Mouse (Mus musculus): ENCODE results near the gene Zfand6. TPM values are rescaled to one million over a fixed set of nuclear protein-coding genes. Genes with fewer than 3 reads are reported as not detected.

Gene Zfand6
- 142 and 153 TPM in 2 replicates for polyA plus RNA-seq (2015; fragmentation: Nextera tagmentation; extraction: Ambion mirVana)

DNA sequence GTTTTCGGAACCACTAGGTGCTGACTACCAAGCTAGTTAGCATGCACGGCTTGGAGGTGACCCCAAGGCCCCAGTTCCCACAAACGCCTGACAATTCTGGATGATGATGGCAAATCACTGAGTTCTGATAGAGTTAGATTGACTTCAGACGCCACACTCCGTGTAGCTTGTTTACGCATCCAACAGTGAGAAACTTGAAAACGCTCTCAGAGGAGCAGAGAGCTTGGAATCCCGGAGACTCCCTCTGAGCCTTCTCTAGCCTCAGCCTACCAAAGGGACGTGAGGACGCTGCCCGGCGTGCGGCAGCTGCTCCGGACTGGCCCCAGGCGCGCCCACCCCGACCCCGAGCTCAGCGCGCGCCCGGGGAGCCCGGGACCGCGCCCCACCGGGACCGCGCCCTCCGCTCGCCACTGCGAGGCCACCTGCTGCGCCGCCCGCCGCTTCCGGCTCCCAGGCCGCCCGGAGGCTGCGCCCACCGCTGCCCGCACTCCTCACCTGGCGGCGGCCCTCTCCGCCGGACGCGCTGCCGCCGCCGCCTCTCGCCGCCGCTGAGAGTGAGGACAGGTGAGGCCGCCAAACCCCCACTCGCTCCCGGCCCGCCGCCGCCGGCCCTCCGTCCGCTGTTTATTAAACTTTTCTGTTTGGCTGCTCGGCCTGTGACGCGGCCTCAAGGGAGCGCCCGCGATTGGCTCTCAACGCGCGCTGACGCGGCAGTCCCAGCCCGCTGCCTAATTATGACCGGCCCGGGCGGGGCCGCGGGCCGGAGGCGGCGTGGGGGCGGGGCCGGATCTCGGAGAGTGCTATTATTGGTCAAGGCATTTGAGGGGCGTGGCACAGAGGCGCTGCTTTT, at the start of gene Zfand6:
Zfand6 (minus strand) TSS at position 709 of the 850 bp plus-strand sequence.
- H3K4me2 ChIP-seq (ENCODE audit: low read depth, low read length) = peak within 1 kb of the TSS; percentile 83
- no peaks in the 10 kb centered on the region for H3K36me3 ChIP-seq (ENCODE audit: control insufficient read depth, insufficient read depth)
- ATAC-seq (replicated peaks; ENCODE audit: extremely low read depth, insufficient read depth, low FRiP score) = peak; percentile 99
- H3K4me1 ChIP-seq (ENCODE audit: control insufficient read depth, insufficient read depth, low read length) = peaks cover 5% of the 10 kb centered on the region
- H3K27me3 ChIP-seq (ENCODE audit: control insufficient read depth, insufficient read depth, low read length) = no peaks in the 10 kb centered on the region
- H3K9me3 ChIP-seq (replicated peaks; ENCODE audit: control insufficient read depth, low read length) = no peaks in the 10 kb centered on the region
- peak within 1 kb of the TSS; percentile 95 for H3K27ac ChIP-seq (ENCODE audit: low read length)
- peak within 1 kb of the TSS; percentile 95 for H3K4me3 ChIP-seq (ENCODE audit: low read length)
- H3K9ac ChIP-seq (ENCODE audit: low read length) = peak within 1 kb of the TSS; percentile 90
- WGBS = under 1% methylated on average over 79 of the region's 87 CpGs

- Histone ChIP-seq H3K4me2 (ENCODE audit: low read depth, low read length) (no peak overlapping the region), H3K4me3 (ENCODE audit: low read length) (no peak overlapping the region), H3K4me1 (ENCODE audit: control insufficient read depth, insufficient read depth, low read length) (0 out of 2 replicates have a peak, but pooled peaks cover 4% of the 10 kb centered on the region), H3K27me3 (ENCODE audit: control insufficient read depth, insufficient read depth, low read length) (no peaks in the 10 kb centered on the region), H3K9me3 (replicated peaks; ENCODE audit: control insufficient read depth, low read length) (no peaks in the 10 kb centered on the region), H3K9ac (ENCODE audit: low read length) (no peak overlapping the region), H3K36me3 (ENCODE audit: control insufficient read depth, insufficient read depth) (no peaks in the 10 kb centered on the region), H3K27ac (ENCODE audit: low read length) (no peak overlapping the region)
- ATAC-seq (replicated peaks; ENCODE audit: extremely low read depth, insufficient read depth, low FRiP score) = no peak
- WGBS = 75% methylated on average over 2 of the region's 2 CpGs
Observed at GRCm38 (mm10) chr7:84736803-84737202, 47.0 kb upstream of the Zfand6 start.

- H3K4me3 ChIP-seq (ENCODE audit: low read length) = no peak overlapping the region
- no peaks in the 10 kb centered on the region for H3K4me1 ChIP-seq (ENCODE audit: control insufficient read depth, insufficient read depth, low read length)
- no peaks in the 10 kb centered on the region for H3K36me3 ChIP-seq (ENCODE audit: control insufficient read depth, insufficient read depth)
- 60% methylated on average over 1 of the region's 1 CpGs for WGBS
- no peaks in the 10 kb centered on the region; the same call in 1 of the 2 replicates for H3K27me3 ChIP-seq (ENCODE audit: control insufficient read depth, insufficient read depth, low read length)
- no peak overlapping the region for H3K4me2 ChIP-seq (ENCODE audit: low read depth, low read length)
- H3K27ac ChIP-seq (ENCODE audit: low read length) = no peak overlapping the region
- no peaks in the 10 kb centered on the region for H3K9me3 ChIP-seq (replicated peaks; ENCODE audit: control insufficient read depth, low read length)
- no peak for ATAC-seq (replicated peaks; ENCODE audit: extremely low read depth, insufficient read depth, low FRiP score)
- no peak overlapping the region for H3K9ac ChIP-seq (ENCODE audit: low read length)
Observed at GRCm38 (mm10) chr7:84733038-84733437, 43.3 kb upstream of the Zfand6 start.

DNA sequence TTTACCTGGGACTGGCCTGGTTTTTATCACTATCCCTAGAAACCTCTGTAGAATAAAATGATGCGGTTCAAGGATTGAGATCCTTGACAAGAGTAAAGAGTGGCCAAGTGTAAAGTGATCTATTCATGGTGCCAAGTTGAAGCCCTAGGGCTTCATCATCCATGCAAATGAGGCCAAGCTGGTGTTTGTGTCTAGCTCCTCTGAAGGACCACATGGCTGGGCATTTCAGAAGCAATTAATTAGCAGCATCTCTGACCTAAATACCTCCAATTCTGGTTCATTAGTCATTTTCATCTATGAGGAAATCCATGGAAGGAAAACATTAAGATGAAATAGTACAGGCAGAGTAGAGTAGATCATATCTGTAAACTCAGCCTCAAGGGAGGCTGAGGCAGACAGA, 42.3 kb upstream of the Zfand6 start:
- no peak overlapping the region for H3K4me2 ChIP-seq (ENCODE audit: low read depth, low read length)
- H3K36me3 ChIP-seq (ENCODE audit: control insufficient read depth, insufficient read depth) = no peaks in the 10 kb centered on the region
- H3K4me3 ChIP-seq (ENCODE audit: low read length) = no peak overlapping the region
- no peak for ATAC-seq (replicated peaks; ENCODE audit: extremely low read depth, insufficient read depth, low FRiP score)
- no peak overlapping the region for H3K27ac ChIP-seq (ENCODE audit: low read length)
- WGBS = 81% methylated on average over 1 of the region's 1 CpGs
- H3K27me3 ChIP-seq (ENCODE audit: control insufficient read depth, insufficient read depth, low read length) = no peaks in the 10 kb centered on the region; the same call in 1 of the 2 replicates
- no peak overlapping the region for H3K9ac ChIP-seq (ENCODE audit: low read length)
- H3K4me1 ChIP-seq (ENCODE audit: control insufficient read depth, insufficient read depth, low read length) = no peaks in the 10 kb centered on the region
- H3K9me3 ChIP-seq (replicated peaks; ENCODE audit: control insufficient read depth, low read length) = no peaks in the 10 kb centered on the region

DNA sequence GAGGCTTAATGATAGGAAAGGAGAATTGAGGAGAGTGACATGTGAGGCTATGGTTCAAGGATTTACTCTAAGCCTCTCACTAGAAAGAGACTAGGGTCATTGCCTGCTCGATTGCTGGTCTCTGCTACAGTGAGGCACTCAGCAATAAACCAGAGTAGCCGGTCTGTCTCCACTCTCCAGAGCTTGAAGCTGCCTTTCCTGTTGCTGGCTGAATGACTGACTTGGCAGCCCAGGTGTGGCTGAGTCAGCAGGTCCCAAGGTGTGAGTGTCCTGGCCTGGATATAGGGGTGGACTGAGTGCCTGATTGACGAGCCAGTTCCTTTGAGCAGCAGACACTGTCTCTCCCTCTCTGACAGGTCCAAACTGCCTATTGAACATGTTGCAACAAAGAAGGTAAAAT, 41.3 kb upstream of the Zfand6 start:
- H3K4me2 ChIP-seq (ENCODE audit: low read depth, low read length) = no peak overlapping the region
- H3K27ac ChIP-seq (ENCODE audit: low read length) = no peak overlapping the region
- ATAC-seq (replicated peaks; ENCODE audit: extremely low read depth, insufficient read depth, low FRiP score) = peak; percentile 45
- no peaks in the 10 kb centered on the region for H3K36me3 ChIP-seq (ENCODE audit: control insufficient read depth, insufficient read depth)
- no peaks in the 10 kb centered on the region for H3K4me1 ChIP-seq (ENCODE audit: control insufficient read depth, insufficient read depth, low read length)
- H3K9me3 ChIP-seq (replicated peaks; ENCODE audit: control insufficient read depth, low read length) = no peaks in the 10 kb centered on the region
- no peak overlapping the region for H3K9ac ChIP-seq (ENCODE audit: low read length)
- 68% methylated on average over 3 of the region's 3 CpGs for WGBS
- no peak overlapping the region for H3K4me3 ChIP-seq (ENCODE audit: low read length)
- no peaks in the 10 kb centered on the region; the same call in 1 of the 2 replicates for H3K27me3 ChIP-seq (ENCODE audit: control insufficient read depth, insufficient read depth, low read length)

DNA sequence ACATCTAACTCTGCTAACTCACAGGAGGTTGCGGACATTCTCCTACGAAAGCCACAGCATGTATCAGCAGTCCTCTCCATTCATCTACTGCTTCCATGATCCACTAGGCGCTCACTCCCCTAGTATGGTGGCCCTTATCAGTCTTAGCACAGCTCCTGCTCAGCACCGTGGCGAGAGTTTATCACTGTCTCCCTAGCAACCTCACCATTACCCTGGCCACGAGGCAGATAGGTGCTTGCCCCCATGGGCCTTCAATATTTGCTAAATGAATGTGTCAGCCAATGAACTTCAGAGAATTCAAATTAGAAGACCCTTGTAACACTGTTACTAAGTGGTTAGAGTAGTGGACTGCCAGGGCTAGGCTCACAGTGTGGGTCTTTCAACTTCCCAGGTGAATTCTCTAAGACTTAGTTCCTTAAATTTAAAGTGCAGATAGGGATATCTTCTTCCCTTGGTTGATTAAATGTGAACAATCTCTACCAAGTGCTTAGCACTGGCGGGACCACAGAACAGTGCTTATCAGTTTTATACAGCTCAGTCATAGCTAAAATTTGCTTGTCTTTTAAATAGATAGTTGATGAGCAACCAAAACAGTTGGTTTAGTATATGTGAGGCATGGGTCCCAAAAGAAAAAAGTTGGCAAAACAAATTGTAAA, 33.2 kb upstream of the Zfand6 start:
- Histone ChIP-seq H3K27ac (ENCODE audit: low read length) (no peak overlapping the region), H3K4me2 (ENCODE audit: low read depth, low read length) (no peak overlapping the region), H3K4me3 (ENCODE audit: low read length) (no peak overlapping the region), H3K9me3 (replicated peaks; ENCODE audit: control insufficient read depth, low read length) (no peaks in the 10 kb centered on the region), H3K9ac (ENCODE audit: low read length) (no peak overlapping the region), H3K36me3 (ENCODE audit: control insufficient read depth, insufficient read depth) (no peaks in the 10 kb centered on the region), H3K4me1 (ENCODE audit: control insufficient read depth, insufficient read depth, low read length) (no peaks in the 10 kb centered on the region), H3K27me3 (ENCODE audit: control insufficient read depth, insufficient read depth, low read length) (no peaks in the 10 kb centered on the region)
- no peak for ATAC-seq (replicated peaks; ENCODE audit: extremely low read depth, insufficient read depth, low FRiP score)
- 32% methylated on average over 7 of the region's 7 CpGs for WGBS

DNA sequence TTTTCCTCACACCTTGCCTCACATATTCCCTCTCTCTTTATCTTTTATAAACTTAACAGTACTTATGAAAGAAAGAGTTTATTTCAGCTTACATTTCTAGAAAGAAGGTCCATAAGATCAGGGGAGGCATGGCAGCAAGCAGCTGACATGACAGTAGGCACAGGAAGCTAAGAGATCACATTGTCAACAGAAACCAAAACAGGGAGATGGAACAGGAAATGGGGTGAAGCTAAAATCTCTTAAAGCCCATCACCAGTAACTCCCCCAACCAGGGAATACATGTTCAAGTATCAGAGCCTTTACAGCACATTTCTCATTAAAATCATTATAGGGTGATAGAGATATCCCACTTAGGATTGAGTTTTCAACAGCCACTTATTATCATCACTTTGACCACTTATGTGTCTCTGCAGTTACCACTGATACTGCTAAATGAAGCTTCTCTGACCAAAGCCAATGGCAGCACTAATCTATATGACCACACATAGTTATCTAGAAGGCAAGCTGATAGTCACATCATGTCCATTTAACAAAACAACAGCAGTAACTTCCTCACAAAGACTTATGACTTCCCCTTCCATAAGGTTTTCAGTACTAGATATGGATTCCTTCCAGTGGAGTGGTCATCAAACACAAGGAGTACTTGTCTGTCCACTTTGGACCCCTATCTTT, 20.7 kb upstream of the Zfand6 start:
- no peaks in the 10 kb centered on the region for H3K9me3 ChIP-seq (replicated peaks; ENCODE audit: control insufficient read depth, low read length)

DNA sequence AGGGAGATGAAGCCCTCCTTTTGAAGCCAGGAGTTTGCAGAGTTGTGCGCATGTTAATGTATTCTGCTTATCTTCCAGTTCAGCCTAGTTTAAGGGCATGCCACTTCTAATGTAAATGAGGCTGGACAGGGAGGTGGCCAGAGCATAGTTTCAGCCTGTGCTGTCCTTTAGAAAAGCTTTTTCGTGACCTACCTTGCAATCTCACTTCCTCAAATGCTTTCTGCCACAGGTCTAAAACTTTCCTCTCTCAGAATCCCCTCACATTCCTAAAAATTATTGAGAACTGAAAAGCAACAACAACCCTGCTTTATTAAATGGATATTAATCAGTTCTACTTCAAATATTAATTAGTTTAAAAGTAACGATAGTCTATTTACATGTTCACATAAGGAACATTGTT, 17.1 kb upstream of the Zfand6 start:
- no peaks in the 10 kb centered on the region for H3K36me3 ChIP-seq (ENCODE audit: control insufficient read depth, insufficient read depth)
- ATAC-seq (replicated peaks; ENCODE audit: extremely low read depth, insufficient read depth, low FRiP score) = no peak
- H3K4me2 ChIP-seq (ENCODE audit: low read depth, low read length) = no peak overlapping the region
- H3K9ac ChIP-seq (ENCODE audit: low read length) = no peak overlapping the region
- WGBS = 71% methylated on average over 3 of the region's 3 CpGs
- H3K27me3 ChIP-seq (ENCODE audit: control insufficient read depth, insufficient read depth, low read length) = no peaks in the 10 kb centered on the region
- no peak overlapping the region for H3K4me3 ChIP-seq (ENCODE audit: low read length)
- no peak overlapping the region for H3K27ac ChIP-seq (ENCODE audit: low read length)
- no peaks in the 10 kb centered on the region for H3K4me1 ChIP-seq (ENCODE audit: control insufficient read depth, insufficient read depth, low read length)
- no peaks in the 10 kb centered on the region for H3K9me3 ChIP-seq (replicated peaks; ENCODE audit: control insufficient read depth, low read length)

More for the DNA sequence above, 20.7 kb upstream of the Zfand6 start:
- Histone ChIP-seq H3K4me3 (ENCODE audit: low read length) (no peak overlapping the region), H3K36me3 (ENCODE audit: control insufficient read depth, insufficient read depth) (no peaks in the 10 kb centered on the region), H3K4me2 (ENCODE audit: low read depth, low read length) (no peak overlapping the region), H3K27ac (ENCODE audit: low read length) (no peak overlapping the region), H3K27me3 (ENCODE audit: control insufficient read depth, insufficient read depth, low read length) (no peaks in the 10 kb centered on the region), H3K9ac (ENCODE audit: low read length) (no peak overlapping the region), H3K4me1 (ENCODE audit: control insufficient read depth, insufficient read depth, low read length) (no peaks in the 10 kb centered on the region)
- ATAC-seq (replicated peaks; ENCODE audit: extremely low read depth, insufficient read depth, low FRiP score) = no peak

DNA sequence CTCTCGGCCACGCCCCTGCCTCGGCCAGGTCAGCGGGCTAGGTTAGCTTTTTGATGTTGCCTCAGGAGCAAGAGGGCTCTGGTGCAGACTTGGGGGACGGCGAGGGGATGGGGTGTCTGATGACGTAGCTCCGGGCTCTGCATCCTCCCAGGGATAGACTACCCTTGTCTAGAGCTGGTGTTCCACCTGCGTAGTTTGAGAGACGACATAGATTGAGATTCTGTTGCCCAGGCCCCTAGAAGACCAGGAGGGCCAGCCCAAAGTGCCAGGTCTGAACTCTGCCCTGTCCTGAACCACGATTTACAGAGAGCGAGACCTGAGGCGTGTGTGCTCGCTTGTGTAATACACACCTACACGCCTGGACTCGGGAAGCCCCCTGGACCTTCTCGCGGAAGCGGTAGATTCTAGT, 346 bp upstream of the Zfand6 start:
- WGBS = 4% methylated on average over 19 of the region's 19 CpGs
- peak overlapping the region; percentile 63 for H3K9ac ChIP-seq (ENCODE audit: low read length)
- H3K27ac ChIP-seq (ENCODE audit: low read length) = no peak overlapping the region
- H3K36me3 ChIP-seq (ENCODE audit: control insufficient read depth, insufficient read depth) = no peaks in the 10 kb centered on the region
- peak overlapping the region; percentile 95 for H3K4me3 ChIP-seq (ENCODE audit: low read length)
- H3K4me1 ChIP-seq (ENCODE audit: control insufficient read depth, insufficient read depth, low read length) = peaks cover 5% of the 10 kb centered on the region
- H3K9me3 ChIP-seq (replicated peaks; ENCODE audit: control insufficient read depth, low read length) = no peaks in the 10 kb centered on the region
- peak overlapping the region; percentile 79 for H3K4me2 ChIP-seq (ENCODE audit: low read depth, low read length)
- H3K27me3 ChIP-seq (ENCODE audit: control insufficient read depth, insufficient read depth, low read length) = no peaks in the 10 kb centered on the region
- ATAC-seq (replicated peaks; ENCODE audit: extremely low read depth, insufficient read depth, low FRiP score) = no peak

Measured in heart, embryonic 16.5 days (tissue).